Mouse (Mus musculus): ENCODE data around the gene Sult1e1.

Sult1e1 gene

GRCm38 (mm10) chr5:87550935-87551334, 40.5 kb downstream of the Sult1e1 start:
- DNase-seq (ENCODE audit: low read depth, low spot score): no peak
- H3K36me3 ChIP-seq (ENCODE audit: control insufficient read depth, insufficient read depth, low read length, poor library complexity, severe bottlenecking): no peaks in the 10 kb centered on the region

GRCm38 (mm10) chr5:87538111-87538510, 53.3 kb downstream of the Sult1e1 start, which contains the start of gene Sult1b1:
Gene Sult1b1 (minus strand): TSS chr5:87538195.
- no peak for DNase-seq (ENCODE audit: low read depth, low spot score)
- Histone ChIP-seq H3K36me3 (ENCODE audit: control insufficient read depth, insufficient read depth, low read length, poor library complexity, severe bottlenecking) (no peaks in the 10 kb centered on the region), H3K27me3 (ENCODE audit: control insufficient read depth, insufficient read depth, low read length, poor library complexity, severe bottlenecking) (no peaks in the 10 kb centered on the region)

More at GRCm38 (mm10) chr5:87550935-87551334, 40.5 kb downstream of the Sult1e1 start:
- no peaks in the 10 kb centered on the region for H3K27me3 ChIP-seq (ENCODE audit: control insufficient read depth, insufficient read depth, low read length, poor library complexity, severe bottlenecking)

GRCm38 (mm10) chr5:87535994-87536644, 55.3 kb downstream of the Sult1e1 start:
- no peak for DNase-seq (ENCODE audit: low read depth, low spot score)
- no peaks in the 10 kb centered on the region for H3K36me3 ChIP-seq (ENCODE audit: control insufficient read depth, insufficient read depth, low read length, poor library complexity, severe bottlenecking)
- H3K27me3 ChIP-seq (ENCODE audit: control insufficient read depth, insufficient read depth, low read length, poor library complexity, severe bottlenecking): no peaks in the 10 kb centered on the region

- no peak for DNase-seq (ENCODE audit: low read depth, low spot score)
- no peaks in the 10 kb centered on the region for H3K27me3 ChIP-seq (ENCODE audit: control insufficient read depth, insufficient read depth, low read length, poor library complexity, severe bottlenecking)
- H3K36me3 ChIP-seq (ENCODE audit: control insufficient read depth, insufficient read depth, low read length, poor library complexity, severe bottlenecking): no peaks in the 10 kb centered on the region
Observed at GRCm38 (mm10) chr5:87532288-87532687, 59.1 kb downstream of the Sult1e1 start.
